Mouse (Mus musculus): ENCODE data around the gene St3gal3.

DNA sequence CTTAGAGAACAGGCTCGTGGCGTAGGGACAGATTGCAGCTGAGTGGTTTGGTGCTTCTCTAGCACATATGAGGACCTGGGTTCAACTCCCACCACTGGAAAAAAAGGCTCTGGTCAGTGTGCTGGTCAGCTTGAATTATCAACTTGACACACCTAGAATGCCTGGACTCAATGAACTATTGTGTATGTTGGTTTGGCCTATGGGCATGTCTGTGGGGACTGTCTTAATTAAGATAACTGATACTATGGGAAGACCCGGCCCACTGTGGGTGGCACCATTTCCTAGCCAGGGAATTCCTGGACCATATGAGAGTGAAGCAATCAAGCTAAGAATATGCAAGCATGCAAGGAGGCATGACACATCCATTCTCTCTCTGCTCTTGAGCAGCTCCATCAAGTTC, 150.5 kb downstream of the St3gal3 start:
- TF ChIP-seq POLR2A (IDR thresholded peaks at IDR 0.05; ENCODE audit: borderline replicate concordance, control insufficient read depth, low read depth, low read length) (no peak), CTCF (IDR thresholded peaks at IDR 0.05; ENCODE audit: control insufficient read depth, insufficient read depth, low read length) (no peak)

Data from bone marrow, adult 2 months (tissue).